Mouse (Mus musculus) liver, adult 2 months (tissue): Measurements from ENCODE around the gene Olfr463.

Experiments
- CTCF ChIP-seq: fragments of 200-500 bp; IDR thresholded peaks from 2 replicates; pipeline ENCODE4 v1.5.1; 2011; ENCODE audit warnings: low read depth, low read length, control low read depth
- POLR2A ChIP-seq: fragments of 200-500 bp; IDR thresholded peaks from 2 replicates; pipeline ENCODE4 v1.6.1; 2011; ENCODE audit warnings: low read length, control low read depth; ENCODE audit not compliant: insufficient read depth; ENCODE audit errors: extremely low read depth

- TF ChIP-seq POLR2A = no peak
- TF ChIP-seq CTCF = no peak
Measured at GRCm38 (mm10) chr11:87854550-87854949, 42.6 kb downstream of the Olfr463 start.
